Mouse (Mus musculus): Measurements from ENCODE around the gene Scgb1b11. TPM values are rescaled to one million over a fixed set of nuclear protein-coding genes. Genes with fewer than 3 reads are reported as not detected.

Scgb1b11 gene
- polyA plus RNA-seq (2012; rRNA removed), result not detected in 2 replicates

DNA sequence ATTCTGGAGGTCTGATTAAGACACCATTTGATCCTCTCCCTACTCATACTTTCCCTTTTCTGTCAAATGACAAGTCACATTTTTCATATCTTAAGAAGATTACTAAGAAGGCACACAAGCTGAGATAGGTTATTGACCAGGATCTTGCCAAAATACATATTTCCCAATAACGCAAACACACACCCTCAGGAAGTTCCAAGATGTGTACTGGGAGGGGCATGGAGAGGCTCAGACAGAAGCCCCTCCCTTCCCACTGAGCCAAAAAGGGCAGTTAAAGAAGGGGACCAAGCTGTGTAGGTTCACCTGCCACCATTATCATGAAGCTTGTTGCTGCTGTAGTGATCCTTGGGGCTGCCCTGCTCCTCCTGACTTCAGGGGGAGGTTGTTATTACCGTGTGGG, at the start of gene Scgb1b11:
Scgb1b11 (plus strand) TSS at position 301 of the 400 bp plus-strand sequence.

DNA sequence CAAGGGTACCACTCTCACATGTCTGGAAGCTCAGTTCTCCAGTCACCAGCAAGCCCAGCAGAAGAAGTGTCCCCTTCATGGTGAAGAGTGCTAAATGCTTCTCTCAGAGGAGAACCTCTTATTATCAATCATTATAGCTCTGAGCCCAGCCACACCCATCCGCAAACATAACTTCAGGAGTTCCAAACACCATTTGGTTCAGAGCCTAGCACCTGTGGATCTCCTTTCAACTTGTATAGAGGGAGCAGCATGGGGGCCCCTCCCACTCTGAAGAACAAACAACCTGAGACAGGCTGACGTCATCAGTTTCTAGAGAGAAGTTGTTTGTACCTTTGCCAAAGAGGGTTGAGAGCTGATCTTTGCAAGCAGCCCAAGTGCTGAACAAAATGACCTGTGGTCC, 11.6 kb upstream of the Scgb1b11 start, which contains the start of gene Scgb2b11:
Scgb2b11 (minus strand) TSS at position 101 of the 400 bp plus-strand sequence.

Other genes with a start within 250 kb of the Scgb1b11 start
- not detected in 2 replicates for gene Scgb1b10, start 122.0 kb upstream of the Scgb1b11 start, polyA plus RNA-seq (2012; rRNA removed)
- not detected in 2 replicates for gene Scgb2b11, start 11.7 kb upstream of the Scgb1b11 start, polyA plus RNA-seq (2012; rRNA removed)
- gene Scgb2b12, start 104.4 kb downstream of the Scgb1b11 start, polyA plus RNA-seq (2012; rRNA removed), result not detected in 2 replicates
- gene Scgb1b12, start 111.3 kb downstream of the Scgb1b11 start, polyA plus RNA-seq (2012; rRNA removed), result not detected in 2 replicates
- gene Scgb1b29, start 218.7 kb downstream of the Scgb1b11 start, polyA plus RNA-seq (2012; rRNA removed), result not detected in 2 replicates